Mouse (Mus musculus) myocyte (in vitro differentiated cells): ENCODE data around the gene Nob1. TPM values are rescaled to one million over a fixed set of nuclear protein-coding genes. Genes with fewer than 3 reads are reported as not detected.

Experiments
- H3K27me3 ChIP-seq: one replicate; pipeline ENCODE4 v1.6.1; 2011; ENCODE audit not compliant: control insufficient read depth, insufficient read depth, insufficient read length
- H3K36me3 ChIP-seq: one replicate; pipeline ENCODE4 v1.6.1; 2011; ENCODE audit not compliant: control insufficient read depth, insufficient read depth
- H3K4me2 ChIP-seq: one replicate; pipeline ENCODE4 v1.6.1; 2011; ENCODE audit warnings: low read depth, control low read depth
- H3K4me3 ChIP-seq: one replicate; pipeline ENCODE4 v1.5.1; 2011; ENCODE audit warnings: mild to moderate bottlenecking, control low read depth, moderate library complexity
- H3K79me2 ChIP-seq: one replicate; pipeline ENCODE4 v1.6.1; 2011; ENCODE audit not compliant: control insufficient read depth, insufficient read depth
- H3ac ChIP-seq: one replicate; pipeline ENCODE4 v1.6.1; 2011; ENCODE audit not compliant: control insufficient read depth, insufficient read length
- CEBPB ChIP-seq: IDR thresholded peaks from 2 replicates; pipeline ENCODE4 v1.6.1; 2011; ENCODE audit warnings: mild to moderate bottlenecking, moderate library complexity; ENCODE audit not compliant: poor library complexity, insufficient read depth, severe bottlenecking
- E2F4 ChIP-seq: IDR thresholded peaks from one replicate; pipeline ENCODE4 v1.6.1; 2011; ENCODE audit warnings: mild to moderate bottlenecking, control low read depth, moderate library complexity; ENCODE audit not compliant: insufficient read depth
- MAX ChIP-seq: IDR thresholded peaks from one replicate; pipeline ENCODE4 v1.6.1; 2011; ENCODE audit warnings: low read depth, mild to moderate bottlenecking, control low read depth
- MYOD1 ChIP-seq, 3 experiments: IDR thresholded peaks; one replicate each; pipeline ENCODE4 v1.6.1; 2011; ENCODE audit warnings: control low read depth in 2 of 3, low read depth in 2 of 3, mild to moderate bottlenecking in 2 of 3, moderate library complexity in 1 of 3; ENCODE audit not compliant: insufficient read length in 2 of 3, control insufficient read depth in 1 of 3
- MYOG ChIP-seq, 3 experiments: IDR thresholded peaks; one replicate each; pipeline ENCODE4 v1.6.1; 2011; ENCODE audit warnings: control low read depth in 2 of 3, low read depth in 2 of 3, mild to moderate bottlenecking in 2 of 3; ENCODE audit not compliant: insufficient read length in 2 of 3, control insufficient read depth in 1 of 3, insufficient read depth in 1 of 3
- POLR2A ChIP-seq: IDR thresholded peaks from one replicate; pipeline ENCODE4 v1.6.1; 2011; ENCODE audit warnings: low read depth, mild to moderate bottlenecking, control low read depth, moderate library complexity; ENCODE audit not compliant: insufficient read length
- POLR2AphosphoS2 ChIP-seq: IDR thresholded peaks from one replicate; pipeline ENCODE4 v1.6.1; 2011; ENCODE audit warnings: low read depth, control low read depth; ENCODE audit not compliant: insufficient read length
- REST ChIP-seq: IDR thresholded peaks from one replicate; pipeline ENCODE4 v1.6.1; 2011; ENCODE audit warnings: mild to moderate bottlenecking, control low read depth, moderate library complexity; ENCODE audit not compliant: insufficient read depth, insufficient read length
- SRF ChIP-seq: IDR thresholded peaks from one replicate; pipeline ENCODE4 v1.6.1; 2011; ENCODE audit warnings: low read depth; ENCODE audit not compliant: control insufficient read depth, insufficient read length
- TCF12 ChIP-seq: IDR thresholded peaks from one replicate; pipeline ENCODE4 v1.6.1; 2011; ENCODE audit warnings: mild to moderate bottlenecking, control low read depth; ENCODE audit not compliant: poor library complexity, insufficient read depth, severe bottlenecking
- TCF3 ChIP-seq: IDR thresholded peaks from one replicate; pipeline ENCODE4 v1.6.1; 2011; ENCODE audit warnings: low read depth, control low read depth; ENCODE audit not compliant: insufficient read length
- USF1 ChIP-seq: IDR thresholded peaks from one replicate; pipeline ENCODE4 v1.6.1; 2011; ENCODE audit warnings: low read depth, mild to moderate bottlenecking, control low read depth, moderate library complexity
- polyA plus RNA-seq: library from polyadenylated mRNA; unstranded; fragments of >200 nt; fragmentation: generic; extraction: Trizol; gene quantifications from one replicate; pipeline ENCODE4 v1.2.1, GENCODE M21; 2012; ENCODE audit warnings: missing spikeins

Nob1 gene
- polyA plus RNA-seq, 1 experiment: 61.4 TPM

DNA sequence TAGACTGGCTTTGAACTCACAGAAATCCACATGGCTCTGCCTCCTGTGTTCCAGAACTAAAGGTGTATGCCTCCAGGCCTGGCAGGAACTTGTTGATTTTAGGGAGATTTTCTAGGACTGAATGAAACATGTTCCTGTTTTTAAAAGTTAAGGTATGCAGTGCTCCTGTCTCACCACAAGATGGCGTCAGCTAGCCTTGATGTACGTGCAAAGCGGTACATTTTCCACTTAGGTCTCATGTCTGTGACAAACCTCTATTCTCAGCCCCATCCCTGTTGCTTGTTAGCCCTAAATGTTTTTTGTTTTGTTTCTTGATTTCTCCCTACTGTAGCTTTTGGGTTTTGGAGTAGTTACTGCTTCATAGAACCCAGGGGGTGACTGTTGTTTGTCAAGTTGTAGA, 30.4 kb upstream of the Nob1 start:
- no peak overlapping the region for H3K4me3 ChIP-seq
- TF ChIP-seq E2F4 (no peak), TCF3 (no peak), POLR2A (no peak), TCF12 (no peak), USF1 (no peak), MAX (no peak), REST (no peak), POLR2AphosphoS2 (no peak), MYOG (IDR thresholded peaks at IDR 0.05; ENCODE audit: control insufficient read depth in 1 of 3, insufficient read depth in 1 of 3, insufficient read length in 2 of 3, low read depth in 2 of 3) (no peak), SRF (no peak), MYOD1 (IDR thresholded peaks at IDR 0.05; ENCODE audit: control insufficient read depth in 1 of 3, insufficient read length in 2 of 3, low read depth in 2 of 3) (no peak), CEBPB (no peak)
- H3K36me3 ChIP-seq: no peaks in the 10 kb centered on the region
- no peak overlapping the region for H3ac ChIP-seq
- H3K27me3 ChIP-seq: no peaks in the 10 kb centered on the region
- H3K79me2 ChIP-seq: no peaks in the 10 kb centered on the region
- no peak overlapping the region for H3K4me2 ChIP-seq

DNA sequence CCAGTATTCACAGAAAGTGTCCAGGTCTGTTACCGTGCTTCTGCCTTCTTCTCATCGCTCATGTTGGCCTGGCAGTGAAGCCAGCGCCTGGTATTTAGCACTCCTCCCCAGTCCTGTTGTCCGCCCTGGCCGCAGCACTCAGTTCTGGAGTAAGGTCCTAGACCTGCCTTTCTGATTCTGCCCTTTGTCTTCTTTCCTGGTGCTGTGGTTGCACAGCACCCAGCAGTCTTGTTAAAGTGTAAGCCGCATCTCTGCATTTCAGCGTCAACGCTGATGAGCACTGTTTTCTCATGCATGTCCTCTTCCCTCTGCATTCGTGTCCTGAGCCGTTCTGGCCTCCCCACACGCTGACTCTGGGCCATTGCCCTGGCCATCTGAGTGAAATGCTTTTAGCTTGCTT, 28.5 kb upstream of the Nob1 start:
- H3K4me3 ChIP-seq: no peak overlapping the region
- H3K27me3 ChIP-seq: no peaks in the 10 kb centered on the region
- TF ChIP-seq MYOD1 (IDR thresholded peaks at IDR 0.05; ENCODE audit: control insufficient read depth in 1 of 3, insufficient read length in 2 of 3, low read depth in 2 of 3): no peak
- H3K4me2 ChIP-seq: no peak overlapping the region
- no peaks in the 10 kb centered on the region for H3K79me2 ChIP-seq
- no peak overlapping the region for H3ac ChIP-seq
- no peaks in the 10 kb centered on the region for H3K36me3 ChIP-seq

DNA sequence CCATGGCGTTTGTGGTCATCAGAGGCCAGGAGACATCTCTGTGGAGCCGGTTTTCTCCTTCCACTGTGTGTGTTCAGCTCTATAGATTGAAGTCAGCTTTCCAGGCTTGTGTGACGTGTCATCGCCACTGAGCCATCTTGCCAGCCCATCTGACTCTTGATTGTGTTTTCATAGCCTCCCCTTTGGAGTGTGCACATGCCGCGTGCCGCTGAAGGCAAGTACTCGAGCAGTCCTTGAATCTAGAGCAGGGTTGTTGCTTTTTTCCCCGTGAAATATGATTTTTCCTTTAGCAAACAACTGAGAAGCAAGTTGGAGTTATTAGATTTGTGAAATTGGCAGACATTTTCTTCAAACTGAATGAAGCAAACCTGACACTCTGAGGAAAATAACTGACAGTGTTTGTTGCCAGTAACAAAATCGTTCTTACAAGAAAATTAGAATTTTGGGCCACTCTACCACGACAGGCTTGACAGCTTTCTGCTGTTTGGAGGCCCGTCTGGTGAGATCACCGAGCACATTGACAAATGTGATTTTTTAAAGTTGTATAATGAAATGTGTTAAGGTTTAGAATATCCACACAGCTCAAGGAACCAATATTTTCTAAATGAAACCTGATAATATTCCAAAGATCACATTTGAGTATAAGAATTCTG, 26.7 kb upstream of the Nob1 start:
- Histone ChIP-seq H3K4me2 (no peak overlapping the region), H3K4me3 (no peak overlapping the region), H3ac (no peak overlapping the region), H3K36me3 (no peaks in the 10 kb centered on the region), H3K79me2 (no peaks in the 10 kb centered on the region), H3K27me3 (no peaks in the 10 kb centered on the region)
- TF ChIP-seq E2F4 (no peak), MAX (no peak), TCF3 (no peak), SRF (no peak), MYOG (IDR thresholded peaks at IDR 0.05; ENCODE audit: control insufficient read depth in 1 of 3, insufficient read depth in 1 of 3, insufficient read length in 2 of 3, low read depth in 2 of 3) (no peak), TCF12 (no peak), USF1 (no peak), REST (no peak), POLR2A (no peak), MYOD1 (IDR thresholded peaks at IDR 0.05; ENCODE audit: control insufficient read depth in 1 of 3, insufficient read length in 2 of 3, low read depth in 2 of 3) (no peak), CEBPB (no peak), POLR2AphosphoS2 (no peak)

DNA sequence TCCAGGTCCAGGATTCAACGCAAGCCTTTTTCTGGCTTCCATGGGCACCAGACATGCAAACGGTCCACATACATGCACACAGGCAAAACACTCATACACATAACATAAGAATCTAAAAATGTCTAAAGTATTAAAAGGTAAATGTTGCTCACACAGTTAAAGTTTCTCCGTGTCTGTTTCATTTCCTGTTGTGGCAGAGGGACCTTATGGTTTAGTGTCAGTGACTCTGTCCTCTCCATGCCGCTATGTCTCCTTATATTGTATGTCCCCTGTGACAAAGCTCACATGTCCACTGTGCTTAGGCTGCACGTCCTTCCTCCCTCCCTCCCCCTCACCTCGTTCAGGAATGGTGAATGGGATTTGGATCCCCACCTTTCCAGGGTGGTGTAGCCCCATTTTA, 24.8 kb upstream of the Nob1 start:
- H3K4me2 ChIP-seq: no peak overlapping the region
- H3K36me3 ChIP-seq: no peaks in the 10 kb centered on the region
- no peak overlapping the region for H3K4me3 ChIP-seq
- H3K79me2 ChIP-seq: no peaks in the 10 kb centered on the region
- no peak overlapping the region for H3ac ChIP-seq
- TF ChIP-seq E2F4 (no peak), SRF (no peak), USF1 (no peak), MYOD1 (IDR thresholded peaks at IDR 0.05; ENCODE audit: control insufficient read depth in 1 of 3, insufficient read length in 2 of 3, low read depth in 2 of 3) (no peak), REST (no peak), MAX (no peak), POLR2A (no peak), POLR2AphosphoS2 (no peak)
- no peaks in the 10 kb centered on the region for H3K27me3 ChIP-seq

DNA sequence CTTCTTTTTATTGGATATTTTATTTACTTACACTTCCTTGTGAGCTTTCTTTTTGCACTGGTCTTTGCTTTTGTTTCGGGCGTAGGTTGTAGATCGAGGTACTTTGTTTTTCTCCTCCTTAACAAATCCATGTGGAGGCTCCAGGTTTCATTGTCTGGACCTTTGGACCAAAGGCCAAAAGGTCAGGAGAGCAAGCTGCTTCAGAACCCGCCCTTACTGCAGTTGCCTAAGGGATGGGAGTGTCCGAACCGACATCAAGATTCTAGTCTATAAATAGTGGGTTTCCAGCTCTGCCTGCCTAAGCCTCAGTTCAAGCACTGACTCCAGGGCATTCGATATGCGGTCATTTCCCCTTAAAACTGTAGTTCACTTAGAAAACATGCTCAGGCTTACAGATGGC, 24.3 kb upstream of the Nob1 start:
- H3K36me3 ChIP-seq: no peaks in the 10 kb centered on the region
- H3K27me3 ChIP-seq: no peaks in the 10 kb centered on the region
- no peak overlapping the region for H3ac ChIP-seq
- no peaks in the 10 kb centered on the region for H3K79me2 ChIP-seq
- H3K4me3 ChIP-seq: no peak overlapping the region
- no peak overlapping the region for H3K4me2 ChIP-seq
- no peak for TF ChIP-seq POLR2A
- no peak for TF ChIP-seq TCF12
- TF ChIP-seq TCF3: no peak
- no peak for TF ChIP-seq USF1
- no peak for TF ChIP-seq MYOD1 (IDR thresholded peaks at IDR 0.05; ENCODE audit: control insufficient read depth in 1 of 3, insufficient read length in 2 of 3, low read depth in 2 of 3)
- TF ChIP-seq MYOG (IDR thresholded peaks at IDR 0.05; ENCODE audit: control insufficient read depth in 1 of 3, insufficient read depth in 1 of 3, insufficient read length in 2 of 3, low read depth in 2 of 3): no peak
- no peak for TF ChIP-seq SRF
